Mouse (Mus musculus): Measurements from ENCODE around the gene L3mbtl1. TPM values are rescaled to one million over a fixed set of nuclear protein-coding genes. Genes with fewer than 3 reads are reported as not detected.
A peak's percentile ranks its signal among the peaks of the same experiment; 100 is the strongest.

L3mbtl1 gene
- polyA plus RNA-seq, 1 experiment from 2014 or later: 0.25 TPM

DNA sequence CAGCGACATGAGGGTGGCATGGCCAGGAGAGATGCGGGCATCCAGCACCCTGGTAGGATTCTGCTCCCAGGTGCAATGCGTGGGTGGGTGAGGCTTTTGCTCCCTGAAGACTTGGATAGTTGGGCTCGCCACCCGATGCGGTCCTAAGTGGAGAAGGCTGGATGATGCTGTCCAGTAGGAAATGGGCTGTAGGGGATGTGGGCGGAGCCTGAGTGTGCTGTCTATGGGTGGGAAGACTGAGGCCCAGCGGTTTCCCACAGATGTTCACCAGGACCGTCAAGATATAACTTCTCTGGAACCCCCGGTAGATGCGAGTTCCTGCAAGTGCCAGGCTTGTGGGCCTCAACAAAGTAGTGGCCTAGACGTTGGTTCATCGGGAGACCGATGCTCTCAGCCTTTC lies 4.9 kb downstream of the L3mbtl1 start:
- DNase-seq (ENCODE audit: low spot score) (no peak), ATAC-seq (ENCODE audit: low read depth) (no peak)
- peak overlapping the region; percentile 14 for H3K4me3 ChIP-seq (ENCODE audit: low read depth, low read length)
- peak overlapping the region; percentile 46 for H3K4me2 ChIP-seq (ENCODE audit: low read depth, low read length)
- peaks cover 12% of the 10 kb centered on the region for H3K27me3 ChIP-seq (replicated peaks; ENCODE audit: control insufficient read depth, insufficient read depth, low read length)
- H3K4me1 ChIP-seq (ENCODE audit: control insufficient read depth, insufficient read depth, low read length): no peaks in the 10 kb centered on the region; the same call in 1 of the 2 replicates
- 0 out of 2 replicates have a peak overlapping the region, but pooled peaks have one; percentile 25 for H3K9ac ChIP-seq (ENCODE audit: low read depth, low read length)
- WGBS: 69% methylated on average over 14 of the region's 14 CpGs
- no peak overlapping the region for H3K27ac ChIP-seq (replicated peaks; ENCODE audit: low read depth, low read length)
- H3K9me3 ChIP-seq (ENCODE audit: control insufficient read depth, low read length): no peaks in the 10 kb centered on the region
- no peaks in the 10 kb centered on the region for H3K36me3 ChIP-seq (ENCODE audit: control insufficient read depth, insufficient read depth, low read length)

GRCm38 (mm10) chr2:162950776-162951175 lies 7.5 kb downstream of the L3mbtl1 start:
- no peaks in the 10 kb centered on the region for H3K27me3 ChIP-seq (replicated peaks; ENCODE audit: control insufficient read depth, insufficient read depth, low read length)
- ATAC-seq (ENCODE audit: low read depth) (no peak), DNase-seq (ENCODE audit: low spot score) (no peak)
- H3K4me3 ChIP-seq (ENCODE audit: low read depth, low read length): no peak overlapping the region
- H3K4me1 ChIP-seq (ENCODE audit: control insufficient read depth, insufficient read depth, low read length): no peaks in the 10 kb centered on the region
- H3K36me3 ChIP-seq (ENCODE audit: control insufficient read depth, insufficient read depth, low read length): no peaks in the 10 kb centered on the region
- no peak overlapping the region for H3K4me2 ChIP-seq (ENCODE audit: low read depth, low read length)
- H3K27ac ChIP-seq (replicated peaks; ENCODE audit: low read depth, low read length): no peak overlapping the region
- no peaks in the 10 kb centered on the region for H3K9me3 ChIP-seq (ENCODE audit: control insufficient read depth, low read length)
- no peak overlapping the region for H3K9ac ChIP-seq (ENCODE audit: low read depth, low read length)
- 86% methylated on average over 2 of the region's 2 CpGs for WGBS

GRCm38 (mm10) chr2:162956843-162957242 lies 13.6 kb downstream of the L3mbtl1 start:
- DNase-seq (ENCODE audit: low spot score): no peak
- Histone ChIP-seq H3K4me1 (ENCODE audit: control insufficient read depth, insufficient read depth, low read length) (no peaks in the 10 kb centered on the region), H3K27me3 (replicated peaks; ENCODE audit: control insufficient read depth, insufficient read depth, low read length) (no peaks in the 10 kb centered on the region), H3K36me3 (ENCODE audit: control insufficient read depth, insufficient read depth, low read length) (no peaks in the 10 kb centered on the region), H3K27ac (replicated peaks; ENCODE audit: low read depth, low read length) (no peak overlapping the region), H3K4me3 (ENCODE audit: low read depth, low read length) (no peak overlapping the region), H3K9ac (ENCODE audit: low read depth, low read length) (no peak overlapping the region), H3K4me2 (ENCODE audit: low read depth, low read length) (no peak overlapping the region), H3K9me3 (ENCODE audit: control insufficient read depth, low read length) (no peaks in the 10 kb centered on the region)
- 87% methylated on average over 2 of the region's 2 CpGs for WGBS
- ATAC-seq (ENCODE audit: low read depth): no peak

GRCm38 (mm10) chr2:162961321-162961720 lies 18.0 kb downstream of the L3mbtl1 start:
- no peak overlapping the region for H3K4me3 ChIP-seq (ENCODE audit: low read depth, low read length)
- no peaks in the 10 kb centered on the region for H3K4me1 ChIP-seq (ENCODE audit: control insufficient read depth, insufficient read depth, low read length)
- no peaks in the 10 kb centered on the region for H3K27me3 ChIP-seq (replicated peaks; ENCODE audit: control insufficient read depth, insufficient read depth, low read length)
- no peaks in the 10 kb centered on the region for H3K9me3 ChIP-seq (ENCODE audit: control insufficient read depth, low read length)
- H3K4me2 ChIP-seq (ENCODE audit: low read depth, low read length): no peak overlapping the region
- WGBS: 68% methylated on average over 9 of the region's 10 CpGs
- DNase-seq (ENCODE audit: low spot score): no peak
- H3K27ac ChIP-seq (replicated peaks; ENCODE audit: low read depth, low read length): no peak overlapping the region
- H3K9ac ChIP-seq (ENCODE audit: low read depth, low read length): no peak overlapping the region
- no peak for ATAC-seq (ENCODE audit: low read depth)
- H3K36me3 ChIP-seq (ENCODE audit: control insufficient read depth, insufficient read depth, low read length): no peaks in the 10 kb centered on the region

GRCm38 (mm10) chr2:162966734-162967133 lies 23.5 kb downstream of the L3mbtl1 start:
- Histone ChIP-seq H3K27ac (replicated peaks; ENCODE audit: low read depth, low read length) (no peak overlapping the region), H3K36me3 (ENCODE audit: control insufficient read depth, insufficient read depth, low read length) (no peaks in the 10 kb centered on the region), H3K4me2 (ENCODE audit: low read depth, low read length) (no peak overlapping the region), H3K9ac (ENCODE audit: low read depth, low read length) (no peak overlapping the region), H3K9me3 (ENCODE audit: control insufficient read depth, low read length) (no peaks in the 10 kb centered on the region), H3K4me3 (ENCODE audit: low read depth, low read length) (no peak overlapping the region), H3K4me1 (ENCODE audit: control insufficient read depth, insufficient read depth, low read length) (no peaks in the 10 kb centered on the region), H3K27me3 (replicated peaks; ENCODE audit: control insufficient read depth, insufficient read depth, low read length) (no peaks in the 10 kb centered on the region)
- ATAC-seq (ENCODE audit: low read depth) (no peak), DNase-seq (ENCODE audit: low spot score) (no peak)
- 83% methylated on average over 2 of the region's 2 CpGs for WGBS

DNA sequence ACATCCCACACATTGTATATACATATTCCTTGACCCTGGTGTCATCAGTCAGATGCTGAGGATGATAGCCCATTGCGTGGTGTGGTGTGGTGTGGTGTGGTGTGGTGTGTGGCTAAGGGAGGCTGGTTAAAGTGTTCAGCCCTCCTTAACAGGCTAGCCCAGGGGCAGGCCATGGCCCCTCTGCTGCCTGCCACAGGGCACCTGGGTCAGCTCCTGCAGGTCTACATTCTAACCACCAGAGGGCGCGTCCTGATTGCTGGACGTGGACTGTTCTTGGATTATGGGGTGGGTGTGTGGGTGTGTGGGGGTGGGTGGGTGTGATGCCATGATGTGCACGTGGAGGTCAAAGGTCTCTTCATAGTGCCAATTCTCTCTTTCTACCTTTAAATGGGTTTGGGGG lies 25.1 kb downstream of the L3mbtl1 start:
- Histone ChIP-seq H3K36me3 (ENCODE audit: control insufficient read depth, insufficient read depth, low read length) (no peaks in the 10 kb centered on the region), H3K4me1 (ENCODE audit: control insufficient read depth, insufficient read depth, low read length) (0 out of 2 replicates have a peak, but pooled peaks cover 2% of the 10 kb centered on the region), H3K4me2 (ENCODE audit: low read depth, low read length) (no peak overlapping the region), H3K4me3 (ENCODE audit: low read depth, low read length) (no peak overlapping the region), H3K27me3 (replicated peaks; ENCODE audit: control insufficient read depth, insufficient read depth, low read length) (no peaks in the 10 kb centered on the region), H3K9me3 (ENCODE audit: control insufficient read depth, low read length) (no peaks in the 10 kb centered on the region), H3K27ac (replicated peaks; ENCODE audit: low read depth, low read length) (no peak overlapping the region), H3K9ac (ENCODE audit: low read depth, low read length) (no peak overlapping the region)
- 14% methylated on average over 5 of the region's 5 CpGs for WGBS
- ATAC-seq (ENCODE audit: low read depth): 0 out of 2 replicates have a peak, but pooled peaks have one; percentile 41
- no peak for DNase-seq (ENCODE audit: low spot score)

DNA sequence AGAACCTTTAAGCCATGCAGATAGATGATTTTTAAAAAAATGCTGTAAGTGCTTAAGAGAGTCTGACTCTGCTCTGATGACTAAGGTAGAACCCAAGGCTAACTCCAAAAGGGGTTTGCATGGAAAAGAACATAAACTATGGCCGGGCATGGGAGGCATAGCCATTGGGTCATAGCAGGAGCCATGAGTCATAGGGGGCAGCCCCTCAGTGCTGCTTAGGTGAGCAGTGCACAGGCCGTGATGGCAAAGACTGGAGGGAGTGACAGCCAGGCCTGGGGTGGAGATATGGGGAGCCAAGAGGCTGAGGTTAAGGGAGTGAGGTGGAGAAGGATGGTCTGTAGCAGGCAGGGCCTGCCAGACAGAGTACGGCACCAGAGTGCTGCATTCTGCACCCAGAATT lies 25.8 kb downstream of the L3mbtl1 start:
- ATAC-seq (ENCODE audit: low read depth): no peak
- H3K4me1 ChIP-seq (ENCODE audit: control insufficient read depth, insufficient read depth, low read length): 0 out of 2 replicates have a peak, but pooled peaks cover 6% of the 10 kb centered on the region
- WGBS: 76% methylated on average over 3 of the region's 3 CpGs
- H3K27me3 ChIP-seq (replicated peaks; ENCODE audit: control insufficient read depth, insufficient read depth, low read length): no peaks in the 10 kb centered on the region
- no peak overlapping the region for H3K4me2 ChIP-seq (ENCODE audit: low read depth, low read length)
- H3K4me3 ChIP-seq (ENCODE audit: low read depth, low read length): no peak overlapping the region
- no peak overlapping the region for H3K27ac ChIP-seq (replicated peaks; ENCODE audit: low read depth, low read length)
- H3K36me3 ChIP-seq (ENCODE audit: control insufficient read depth, insufficient read depth, low read length): no peaks in the 10 kb centered on the region
- H3K9ac ChIP-seq (ENCODE audit: low read depth, low read length): no peak overlapping the region
- no peak for DNase-seq (ENCODE audit: low spot score)
- no peaks in the 10 kb centered on the region for H3K9me3 ChIP-seq (ENCODE audit: control insufficient read depth, low read length)

DNA sequence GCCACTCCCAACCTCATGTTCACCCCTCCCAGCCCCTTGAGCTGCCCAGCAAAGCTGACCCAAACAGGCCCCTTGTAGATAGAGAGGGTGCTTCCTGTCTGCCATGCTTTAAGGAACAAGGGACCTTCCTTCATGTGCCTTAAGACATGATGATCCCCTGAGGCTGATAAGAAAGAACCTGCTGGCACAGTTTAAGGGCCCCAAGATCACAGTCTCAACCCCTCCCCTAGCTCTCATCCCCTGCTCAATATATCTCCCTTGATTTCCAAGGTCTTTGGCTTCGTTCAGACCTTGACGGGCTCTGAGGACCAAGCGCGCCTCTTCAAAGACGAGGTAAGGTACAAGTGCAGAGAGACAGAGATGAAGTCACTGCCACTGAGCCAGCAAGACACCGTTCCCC lies 27.6 kb downstream of the L3mbtl1 start:
- Histone ChIP-seq H3K27ac (replicated peaks; ENCODE audit: low read depth, low read length) (no peak overlapping the region), H3K9me3 (ENCODE audit: control insufficient read depth, low read length) (no peaks in the 10 kb centered on the region), H3K4me3 (ENCODE audit: low read depth, low read length) (no peak overlapping the region), H3K36me3 (ENCODE audit: control insufficient read depth, insufficient read depth, low read length) (no peaks in the 10 kb centered on the region), H3K9ac (ENCODE audit: low read depth, low read length) (no peak overlapping the region), H3K4me1 (ENCODE audit: control insufficient read depth, insufficient read depth, low read length) (peaks cover 12% of the 10 kb centered on the region; the same call in 1 of the 2 replicates), H3K27me3 (replicated peaks; ENCODE audit: control insufficient read depth, insufficient read depth, low read length) (no peaks in the 10 kb centered on the region), H3K4me2 (ENCODE audit: low read depth, low read length) (no peak overlapping the region)
- no peak for DNase-seq (ENCODE audit: low spot score)
- no peak for ATAC-seq (ENCODE audit: low read depth)
- WGBS: 87% methylated on average over 6 of the region's 6 CpGs

GRCm38 (mm10) chr2:162972752-162973151 lies 29.5 kb downstream of the L3mbtl1 start:
- H3K9ac ChIP-seq (ENCODE audit: low read depth, low read length): no peak overlapping the region
- H3K4me1 ChIP-seq (ENCODE audit: control insufficient read depth, insufficient read depth, low read length): peaks cover 12% of the 10 kb centered on the region; the same call in 1 of the 2 replicates
- no peaks in the 10 kb centered on the region for H3K36me3 ChIP-seq (ENCODE audit: control insufficient read depth, insufficient read depth, low read length)
- 37% methylated on average over 7 of the region's 7 CpGs for WGBS
- no peak overlapping the region for H3K27ac ChIP-seq (replicated peaks; ENCODE audit: low read depth, low read length)
- H3K27me3 ChIP-seq (replicated peaks; ENCODE audit: control insufficient read depth, insufficient read depth, low read length): no peaks in the 10 kb centered on the region
- H3K4me3 ChIP-seq (ENCODE audit: low read depth, low read length): no peak overlapping the region
- H3K4me2 ChIP-seq (ENCODE audit: low read depth, low read length): no peak overlapping the region
- no peaks in the 10 kb centered on the region for H3K9me3 ChIP-seq (ENCODE audit: control insufficient read depth, low read length)
- no peak for ATAC-seq (ENCODE audit: low read depth)
- no peak for DNase-seq (ENCODE audit: low spot score)
